Mouse (Mus musculus) adrenal gland, adult 18-20 months (tissue): ENCODE data around the gene Slc22a17. TPM values are rescaled to one million over a fixed set of nuclear protein-coding genes. Genes with fewer than 3 reads are reported as not detected.

ENCODE experiments used
- DNase-seq, 2 experiments: peaks; one replicate each; pipeline ENCODE4 v3.0.0; 2021 to 2022; ENCODE audit warnings: low spot score in 2 of 2
- total RNA-seq, 2 experiments: library from RNA; stranded (reverse); gene quantifications; 1 replicate in 1 of 2; 2 replicates in 1 of 2; pipeline ENCODE4 v1.2.3; 2021

Gene Slc22a17
- total RNA-seq, 2 experiments from 2014 or later = 36.7 to 43.9 TPM

DNA sequence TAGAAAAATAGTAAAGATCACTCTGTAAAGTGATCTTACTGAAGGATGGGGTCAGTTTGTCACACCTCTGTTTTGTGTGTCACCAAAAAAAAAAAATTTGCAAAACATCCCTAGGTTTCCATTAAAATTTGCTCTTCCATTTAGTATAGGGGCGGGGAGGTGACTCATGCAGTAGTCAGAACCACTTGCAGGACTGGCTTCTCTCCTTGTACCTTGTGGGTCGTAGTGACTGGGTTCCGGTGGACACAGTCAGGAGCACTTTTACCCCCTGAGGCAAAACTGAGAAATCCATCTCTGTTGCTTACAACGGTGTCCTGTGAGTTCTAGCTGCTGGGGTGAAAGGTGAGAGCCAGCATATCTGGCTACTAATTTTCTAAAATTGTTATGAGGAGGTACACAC, 9.3 kb downstream of the Slc22a17 start:
- DNase-seq = no peak

DNA sequence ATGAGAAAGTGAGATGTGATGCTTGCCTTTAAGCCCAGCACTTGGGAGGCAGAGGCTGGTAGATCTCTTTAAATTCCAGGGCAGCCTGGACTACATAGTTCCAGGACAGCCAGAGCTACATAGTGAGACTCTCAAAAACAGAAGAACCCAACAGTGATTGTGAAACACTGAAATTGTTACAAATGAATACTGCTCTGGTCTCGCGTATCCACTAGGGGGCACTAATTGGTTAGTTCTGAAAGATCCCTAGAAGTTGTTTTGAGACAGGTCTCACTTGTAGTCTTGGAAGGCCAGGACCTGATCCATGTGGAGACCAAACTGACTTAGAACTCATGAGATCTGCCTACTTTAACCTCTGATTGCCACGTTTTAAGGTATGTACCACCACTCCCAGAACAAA, 12.5 kb downstream of the Slc22a17 start:
- DNase-seq = no peak

GRCm38 (mm10) chr14:54897445-54897844, 15.5 kb downstream of the Slc22a17 start:
- no peak for DNase-seq

DNA sequence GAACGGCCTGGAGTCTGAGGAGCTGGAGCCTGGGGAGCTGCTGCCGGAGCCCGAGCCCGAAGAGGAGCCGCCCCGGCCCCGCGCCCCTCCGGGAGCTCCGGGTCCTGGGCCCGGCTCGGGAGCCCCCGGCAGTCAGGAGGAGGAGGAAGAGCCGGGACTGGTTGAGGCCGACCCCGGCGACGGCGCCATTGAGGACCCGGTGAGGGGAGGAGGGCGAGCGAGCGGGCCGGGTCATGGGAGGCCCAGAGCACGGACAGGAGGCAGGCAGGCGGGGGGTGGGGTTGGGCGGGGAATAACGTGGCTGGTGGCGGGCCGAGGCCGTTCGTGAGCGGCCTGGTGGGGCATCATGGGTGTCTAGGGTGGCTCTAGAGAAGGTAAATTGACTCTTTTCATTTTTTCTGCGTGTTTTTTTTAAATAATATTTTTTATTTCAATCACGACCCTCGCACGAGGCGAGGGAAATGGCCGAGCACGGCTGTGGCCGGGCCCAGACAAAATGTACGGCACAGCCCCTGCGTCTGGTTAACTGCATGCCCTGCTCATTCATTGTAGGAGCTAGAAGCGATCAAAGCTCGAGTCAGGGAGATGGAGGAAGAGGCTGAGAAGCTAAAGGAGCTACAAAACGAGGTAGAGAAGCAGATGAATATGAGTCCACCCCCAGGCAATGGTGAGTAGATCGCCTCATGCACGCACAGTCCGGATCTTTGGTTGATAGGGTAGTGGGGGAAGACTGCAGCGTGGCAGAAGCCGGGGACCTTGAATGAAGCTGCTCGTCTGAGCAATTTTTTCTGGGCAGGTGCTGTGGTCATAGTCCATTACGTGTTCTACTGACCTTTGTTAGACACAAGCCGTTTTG, 18.4 kb downstream of the Slc22a17 start:
- DNase-seq = peak; percentile 65 to 73

DNA sequence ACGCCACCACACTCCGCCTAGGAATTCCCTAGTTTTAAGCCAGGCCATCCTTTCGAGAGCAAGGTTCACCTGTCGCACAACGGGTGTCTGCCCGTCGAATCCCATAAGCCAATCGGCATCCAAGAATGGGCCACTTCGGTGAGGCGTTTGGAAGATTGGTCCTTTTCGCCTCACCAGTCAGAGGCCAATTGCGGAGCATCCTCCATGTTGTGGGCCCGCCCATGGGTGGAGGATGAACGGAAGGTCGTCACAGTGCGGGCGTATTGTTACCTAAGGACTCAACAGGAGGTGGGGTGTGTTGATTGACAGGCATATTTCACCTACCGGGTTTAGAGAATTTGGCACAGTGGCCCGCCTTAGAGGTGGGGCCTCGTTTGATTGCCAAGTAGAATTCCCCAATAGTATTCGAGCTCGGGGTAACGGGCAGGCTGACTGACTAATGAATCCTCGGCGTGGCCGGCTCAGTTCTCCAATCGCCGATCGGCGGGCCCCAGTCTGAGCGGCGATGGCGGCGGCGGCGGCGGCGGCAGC, 19.2 kb downstream of the Slc22a17 start:
- DNase-seq = peak; percentile 91 to 94

DNA sequence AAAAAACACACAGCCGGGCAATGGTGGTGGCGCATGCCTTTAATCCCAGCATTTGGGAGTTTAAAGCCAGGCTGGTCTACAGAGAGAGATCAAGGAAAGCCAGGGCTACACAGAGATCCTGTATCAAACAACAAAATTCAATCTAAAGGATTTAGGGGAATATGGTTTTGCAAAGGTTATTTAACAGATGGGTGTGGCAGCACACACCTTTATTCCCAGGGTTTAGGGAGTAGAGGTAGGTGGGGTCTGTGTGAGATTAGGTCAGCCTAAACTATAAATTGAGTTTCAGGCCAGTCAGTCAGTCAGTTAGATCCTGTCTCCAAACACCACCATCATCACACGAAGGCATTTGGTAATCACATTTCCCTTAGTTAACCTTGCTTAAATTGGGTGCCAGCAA, 20.7 kb downstream of the Slc22a17 start, which contains the start of gene Pabpn1:
Gene Pabpn1, plus strand, starts transcription at position 301 of the 400 bp plus-strand sequence.
- no peak for DNase-seq

- no peak for DNase-seq
These were observed 27.6 kb downstream of the Slc22a17 start for GRCm38 (mm10) chr14:54885309-54885708.

DNA sequence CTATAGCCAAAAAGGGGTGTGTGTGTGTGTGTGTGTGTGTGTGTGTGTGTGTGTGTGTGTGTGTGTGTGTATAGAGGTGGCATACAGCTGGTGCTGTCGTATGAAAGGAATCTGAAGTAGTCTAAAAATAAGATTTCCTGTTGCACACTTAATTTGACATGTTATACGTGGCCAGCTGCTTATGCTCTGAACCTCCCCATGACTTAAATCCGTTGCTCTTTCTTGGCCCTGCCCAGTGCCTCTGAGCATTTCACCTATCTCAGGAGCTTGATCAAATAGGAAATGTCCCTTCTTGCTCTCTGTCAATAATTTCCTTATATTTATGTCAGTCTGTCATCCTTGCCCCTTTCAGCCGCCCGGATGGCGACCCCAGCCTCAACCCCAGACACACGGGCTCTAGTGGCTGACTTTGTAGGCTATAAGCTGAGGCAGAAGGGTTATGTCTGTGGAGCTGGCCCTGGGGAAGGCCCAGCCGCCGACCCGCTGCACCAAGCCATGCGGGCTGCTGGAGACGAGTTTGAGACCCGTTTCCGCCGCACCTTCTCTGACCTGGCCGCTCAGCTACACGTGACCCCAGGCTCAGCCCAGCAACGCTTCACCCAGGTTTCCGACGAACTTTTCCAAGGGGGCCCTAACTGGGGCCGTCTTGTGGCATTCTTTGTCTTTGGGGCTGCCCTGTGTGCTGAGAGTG, 28.8 kb downstream of the Slc22a17 start:
- DNase-seq = no peak

DNA sequence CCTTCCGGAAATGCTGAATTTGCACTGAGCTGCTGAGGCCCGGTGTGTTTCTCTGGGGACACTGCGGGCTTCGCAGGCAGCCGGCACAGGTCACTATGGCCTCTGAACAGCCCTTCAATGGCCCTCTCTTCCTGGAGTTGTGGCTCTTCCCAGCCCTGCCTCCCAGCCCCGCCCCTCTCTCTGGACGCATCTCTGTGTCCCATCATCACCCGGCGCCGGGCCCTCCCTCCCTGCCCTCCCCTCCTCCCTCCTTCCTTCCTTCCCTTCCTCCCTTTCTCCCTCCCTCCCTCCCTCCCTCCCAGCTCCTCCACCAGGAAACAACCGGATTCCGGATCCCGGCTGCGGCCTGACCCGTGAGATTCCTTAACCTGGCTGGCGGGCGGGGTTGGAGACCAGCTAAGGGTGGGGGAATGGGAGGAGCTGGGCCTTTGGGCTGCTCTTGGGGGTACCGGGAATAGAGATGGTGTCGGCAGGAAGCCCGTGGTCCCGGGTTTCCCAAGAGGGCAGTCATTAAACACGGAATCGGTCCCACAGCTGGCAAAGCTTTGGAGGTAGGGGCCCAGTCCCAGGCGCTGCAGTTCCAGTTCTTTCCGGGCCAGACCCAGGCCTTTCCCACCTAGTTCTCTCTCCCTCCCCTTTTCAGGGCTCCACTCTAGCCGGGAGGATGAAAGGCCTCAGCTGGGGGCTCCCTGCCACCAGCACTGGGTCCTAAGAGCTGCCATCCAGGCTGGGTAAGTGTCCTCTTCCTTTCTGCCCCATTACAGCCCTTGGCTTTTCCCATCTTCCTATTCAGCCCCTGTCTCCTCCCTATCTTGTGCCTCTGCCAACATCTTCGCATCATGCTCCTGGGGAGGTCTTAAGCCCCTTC, 29.5 kb downstream of the Slc22a17 start, which contains the start of the genes Bcl2l2 and Gm20521:
Gene Bcl2l2, plus strand, starts transcription at position 224 of the 868 bp plus-strand sequence.
Gene Gm20521, plus strand, starts transcription at position 288 of the 868 bp plus-strand sequence.
- DNase-seq = peak; percentile 72 to 74

DNA sequence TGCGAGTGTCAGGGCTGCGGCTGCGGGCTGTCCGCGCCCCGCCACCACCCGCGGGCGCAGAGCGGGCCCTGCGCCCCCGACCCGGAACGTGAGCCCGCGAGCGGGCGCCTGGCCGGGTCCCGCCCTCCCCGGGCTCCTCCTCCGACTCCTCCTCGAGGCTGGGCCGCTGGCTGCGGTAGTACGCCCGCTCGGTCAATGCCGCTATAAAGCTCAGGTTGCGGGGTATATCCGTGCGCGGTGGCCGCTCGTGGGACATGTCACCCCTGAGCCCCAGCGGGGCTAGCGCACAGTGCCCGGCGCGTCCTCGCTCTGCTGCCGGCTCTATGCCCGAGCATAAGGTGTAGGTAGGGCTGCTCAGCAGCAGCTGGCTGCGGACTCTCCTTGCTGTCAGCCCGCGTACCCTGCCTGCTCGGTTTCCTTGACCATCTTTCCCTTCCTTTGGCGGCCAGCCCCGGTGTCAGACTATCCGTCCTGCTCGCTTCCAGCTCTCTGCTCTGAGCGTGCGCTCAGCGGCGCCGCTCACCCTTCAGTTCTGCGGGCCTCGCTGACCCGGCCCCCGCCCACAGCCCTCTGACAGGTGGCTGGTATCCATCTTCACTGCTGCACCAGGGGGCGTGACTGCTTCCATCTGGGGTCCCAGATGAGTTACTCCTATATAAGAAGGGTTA, 35.8 kb downstream of the Slc22a17 start, which contains the start of gene Ppp1r3e:
Gene Ppp1r3e, minus strand, starts transcription at position 503 of the 668 bp plus-strand sequence.
- DNase-seq = peak; percentile 71 to 80

DNA sequence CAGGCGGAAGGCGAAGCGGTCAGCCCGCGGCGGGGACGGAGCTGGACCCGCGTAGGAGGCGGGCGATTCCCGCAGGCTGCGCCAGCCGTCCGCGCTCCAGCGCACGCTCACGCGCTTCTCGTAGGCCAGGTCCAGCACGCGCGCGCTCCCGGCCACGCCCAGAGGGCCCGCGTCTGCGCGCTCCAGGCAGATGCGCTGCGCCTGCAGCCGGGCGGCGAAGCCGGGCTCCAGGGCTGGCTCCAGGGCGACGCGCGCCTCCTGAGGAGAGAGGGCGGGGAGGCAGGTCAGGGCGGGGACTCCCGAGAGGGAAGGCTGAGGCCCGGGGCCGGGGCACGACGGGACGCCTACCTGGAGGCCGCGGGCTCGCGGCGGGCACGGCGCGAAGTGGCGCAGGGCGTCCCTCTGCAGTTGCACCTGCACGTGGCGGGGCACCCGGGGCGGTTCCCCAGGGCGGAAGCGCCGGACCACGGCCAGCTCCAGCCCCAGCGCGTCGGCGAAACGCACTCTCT, 36.3 kb downstream of the Slc22a17 start:
- peak; percentile 88 for DNase-seq

DNA sequence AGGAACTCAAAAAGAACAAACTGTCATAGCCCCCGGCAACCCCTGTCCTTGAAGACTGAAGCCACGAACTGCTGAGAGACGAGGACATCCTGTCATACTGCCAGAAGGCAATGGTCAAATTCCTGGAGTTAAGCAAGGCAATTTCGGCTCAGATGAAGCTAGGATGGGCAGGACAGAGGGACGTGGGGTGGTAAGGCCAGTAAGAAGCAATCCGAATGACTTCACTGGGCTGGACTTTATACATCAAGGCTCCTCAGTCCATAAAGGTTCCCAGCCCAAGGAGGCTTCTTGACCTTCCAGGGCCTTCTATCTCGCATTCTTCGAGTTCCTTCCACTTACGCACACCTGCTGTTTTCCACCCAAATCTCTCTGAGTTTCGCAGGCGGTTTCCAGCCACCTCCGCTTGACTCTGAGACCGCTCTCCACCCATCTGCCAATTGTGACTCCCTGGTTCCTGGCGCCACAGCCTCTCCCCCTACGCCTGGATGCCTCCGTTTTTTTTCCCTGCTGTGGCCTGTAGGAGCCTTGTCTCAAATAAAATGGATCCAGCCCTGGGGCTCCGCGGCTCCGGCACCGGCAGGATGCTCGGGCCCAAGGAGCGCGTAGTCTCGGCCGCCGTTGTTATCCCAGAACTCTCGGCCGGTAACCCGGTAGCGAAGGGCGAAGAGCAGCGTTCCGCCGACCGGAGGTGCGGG, 36.9 kb downstream of the Slc22a17 start:
- DNase-seq = peak in 1 of 2 experiments; percentile 29

DNA sequence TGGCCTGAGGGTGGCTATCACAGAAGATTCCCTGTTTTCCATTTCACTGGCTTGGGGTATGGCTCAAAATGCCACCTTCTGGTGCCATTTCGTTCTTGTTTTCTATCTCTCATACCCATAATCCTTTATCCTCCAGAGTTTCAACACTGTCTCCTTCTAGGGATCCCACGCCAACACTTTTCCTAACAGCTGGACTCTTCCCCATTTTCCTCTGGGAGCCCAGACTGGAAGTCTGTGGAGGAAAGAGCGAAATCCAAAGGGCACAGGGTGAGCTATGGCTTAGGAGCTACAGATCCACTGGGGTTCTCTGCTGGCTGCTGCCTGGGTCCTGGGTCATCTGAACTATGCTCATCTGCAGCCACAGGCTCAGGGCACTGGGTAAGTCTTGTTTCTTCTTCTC, 38.8 kb downstream of the Slc22a17 start:
- DNase-seq = no peak

- DNase-seq = no peak
These were observed 42.1 kb downstream of the Slc22a17 start, which contains the start of gene Homez for GRCm38 (mm10) chr14:54870861-54871260. Gene Homez, minus strand, starts transcription at chr14:54870961.

GRCm38 (mm10) chr14:54868026-54868425, 44.9 kb downstream of the Slc22a17 start:
- no peak for DNase-seq

GRCm38 (mm10) chr14:54866936-54867335, 46.0 kb downstream of the Slc22a17 start:
- no peak for DNase-seq

- no peak for DNase-seq
These were observed 46.7 kb downstream of the Slc22a17 start for GRCm38 (mm10) chr14:54866268-54866667.

GRCm38 (mm10) chr14:54865626-54866025, 47.3 kb downstream of the Slc22a17 start:
- DNase-seq = no peak
